Mouse (Mus musculus) heart, adult 2 months (tissue): ENCODE measurements at regions not wholly inside any gene's neighbourhood (a gene's known extent, or its start where the extent isn't known, plus 50 kb on each side); places are given as distances from the start of the nearest gene placed in this dataset.
A peak's percentile ranks its signal among the peaks of the same experiment; 100 is the strongest.

Source experiments
- DNase-seq, 2 experiments: peaks; one replicate each; pipeline ENCODE4 v3.0.0; 2021
- H3K27ac ChIP-seq: fragments of 200-600 bp; 2 replicates; pipeline ENCODE4 v1.8.1; 2022
- H3K27me3 ChIP-seq: fragments of 200-500 bp; 2 replicates; pipeline ENCODE4 v1.6.1; 2012; ENCODE audit warnings: mild to moderate bottlenecking, low read length, inconsistent platforms, mixed read lengths; ENCODE audit not compliant: control insufficient read depth, insufficient read depth
- H3K36me3 ChIP-seq: fragments of 200-500 bp; 2 replicates; pipeline ENCODE4 v1.6.1; 2012; ENCODE audit warnings: low read length, inconsistent platforms; ENCODE audit not compliant: control insufficient read depth, insufficient read depth
- H3K4me1 ChIP-seq: fragments of 200-500 bp; 2 replicates; pipeline ENCODE4 v1.6.1; 2011; ENCODE audit warnings: low read length; ENCODE audit not compliant: control insufficient read depth, insufficient read depth
- H3K4me3 ChIP-seq: fragments of 200-600 bp; 2 replicates; pipeline ENCODE4 v1.8.1; 2022
- H3K79me2 ChIP-seq: fragments of 200-500 bp; replicated peaks from 2 replicates; pipeline ENCODE4 v1.6.1; 2012; ENCODE audit warnings: mild to moderate bottlenecking, inconsistent platforms, low read length, moderate library complexity, mixed read lengths; ENCODE audit not compliant: control insufficient read depth, insufficient read depth
- H3K9ac ChIP-seq: fragments of 200-500 bp; 2 replicates; pipeline ENCODE4 v1.6.1; 2012; ENCODE audit warnings: low read depth, mild to moderate bottlenecking, control low read depth, inconsistent platforms, low read length, mixed read lengths
- CTCF ChIP-seq: fragments of 200-600 bp; IDR thresholded peaks from 2 replicates; pipeline ENCODE4 v1.8.1; 2022; ENCODE audit warnings: antibody characterized with exemption, mild to moderate bottlenecking, moderate library complexity
- EP300 ChIP-seq: fragments of 200-500 bp; IDR thresholded peaks from 2 replicates; pipeline ENCODE4 v1.6.1; 2011; ENCODE audit warnings: low read depth, low read length, control low read depth; ENCODE audit not compliant: insufficient read depth
- POLR2A ChIP-seq: fragments of 200-500 bp; IDR thresholded peaks from 2 replicates; pipeline ENCODE4 v1.6.1; 2011; ENCODE audit warnings: mild to moderate bottlenecking, low read depth, low read length, control low read depth; ENCODE audit not compliant: insufficient read depth
- WGBS: fragments of 180-500 bp; shearing (Covaris S2); methylation state at CpG from one replicate; pipeline ENCODE4 v1.1.7; 2018; 5-methylcytosine and 5-hydroxymethylcytosine counted together
- intact Hi-C: fragments of 180-260 bp; cut with DNase I; formaldehyde crosslinking; loops from one replicate; pipeline ENCODE4 v1.15.1; 2025

DNA sequence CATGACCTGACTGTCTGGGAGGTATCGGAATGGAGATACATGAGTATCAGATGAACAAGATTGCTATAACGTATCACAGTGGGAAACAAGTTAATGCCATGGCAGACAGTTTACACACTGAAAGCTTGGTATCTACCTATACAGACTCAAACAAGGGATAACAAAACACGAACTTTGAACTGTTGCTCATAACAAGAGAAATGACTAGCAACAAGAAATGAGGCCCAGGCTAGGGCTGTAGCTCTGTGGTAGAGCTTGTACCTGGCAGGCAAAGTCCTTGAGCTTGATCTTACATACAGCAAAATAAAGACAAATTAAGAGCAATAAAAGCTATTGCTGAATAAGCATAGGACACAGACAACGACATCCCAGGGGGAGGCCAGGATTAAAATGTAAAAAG lies 172.4 kb upstream of the Pln start:
- H3K9ac ChIP-seq = no peak overlapping the region
- H3K36me3 ChIP-seq = no peaks in the 10 kb centered on the region
- H3K27ac ChIP-seq = no peak overlapping the region
- TF ChIP-seq EP300 = no peak
- no peak for TF ChIP-seq POLR2A
- TF ChIP-seq CTCF = no peak
- intact Hi-C loops = no loop called here
- no peaks in the 10 kb centered on the region for H3K79me2 ChIP-seq
- no peak for DNase-seq
- WGBS = 84% methylated on average over 4 of the region's 4 CpGs
- no peaks in the 10 kb centered on the region for H3K27me3 ChIP-seq
- H3K4me3 ChIP-seq = no peak overlapping the region
- H3K4me1 ChIP-seq = no peaks in the 10 kb centered on the region

DNA sequence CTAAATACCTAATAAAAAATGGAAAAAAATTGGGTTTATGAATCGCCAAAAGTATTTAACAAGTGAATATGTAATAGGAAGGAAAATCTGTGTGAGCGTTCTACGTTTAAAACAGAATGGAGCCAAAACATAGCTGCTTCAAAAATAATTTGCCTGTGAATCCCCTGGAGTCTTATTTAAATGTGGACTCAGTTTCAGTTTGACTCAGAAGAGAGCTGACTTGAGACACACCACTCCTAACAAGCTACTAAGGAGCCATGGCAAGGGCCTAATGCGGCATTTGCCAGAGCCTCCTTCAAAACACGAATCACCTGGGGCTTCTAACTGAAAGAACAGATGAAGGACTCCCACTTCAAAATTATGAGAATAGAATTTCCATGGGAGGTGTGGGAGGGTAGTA lies 169.7 kb upstream of the Pln start:
- H3K9ac ChIP-seq = no peak overlapping the region
- H3K4me1 ChIP-seq = no peaks in the 10 kb centered on the region
- no peak for TF ChIP-seq EP300
- no peak for TF ChIP-seq POLR2A
- 88% methylated on average over 5 of the region's 5 CpGs for WGBS
- intact Hi-C loops = no loop called here
- no peak overlapping the region for H3K4me3 ChIP-seq
- no peaks in the 10 kb centered on the region for H3K27me3 ChIP-seq
- no peak for DNase-seq
- H3K36me3 ChIP-seq = no peaks in the 10 kb centered on the region
- H3K79me2 ChIP-seq = no peaks in the 10 kb centered on the region
- H3K27ac ChIP-seq = no peak overlapping the region

GRCm38 (mm10) chr10:53174038-53174564 lies 163.4 kb upstream of the Pln start:
- H3K27ac ChIP-seq = peak overlapping the region; percentile 15; the same call in 1 of the 2 replicates
- WGBS = 73% methylated on average over 3 of the region's 3 CpGs

GRCm38 (mm10) chr10:53175946-53176345 lies 161.5 kb upstream of the Pln start:
- WGBS = 46% methylated on average over 2 of the region's 2 CpGs
- Histone ChIP-seq H3K27ac (peak overlapping the region; percentile 76), H3K4me3 (no peak overlapping the region), H3K79me2 (no peaks in the 10 kb centered on the region), H3K36me3 (peaks cover 8% of the 10 kb centered on the region; the same call in 1 of the 2 replicates), H3K4me1 (peaks cover 1% of the 10 kb centered on the region), H3K27me3 (no peaks in the 10 kb centered on the region), H3K9ac (no peak overlapping the region)
- TF ChIP-seq POLR2A (peak; percentile 26; the same call in 1 of the 2 replicates), CTCF (no peak), EP300 (peak; percentile 98)
- DNase-seq = peak in 1 of 2 experiments; percentile 58
- intact Hi-C loops = loop anchor here (2.0 to 5.0 kb wide), 2 partner anchors 131 to 157 kb away; no protein-coding TSS in a partner anchor

More at GRCm38 (mm10) chr10:53174038-53174564, 163.4 kb upstream of the Pln start:
- Histone ChIP-seq H3K4me3 (no peak overlapping the region), H3K27me3 (no peaks in the 10 kb centered on the region), H3K9ac (no peak overlapping the region), H3K79me2 (no peaks in the 10 kb centered on the region), H3K36me3 (peaks cover 4% of the 10 kb centered on the region; the same call in 1 of the 2 replicates), H3K4me1 (peaks cover 1% of the 10 kb centered on the region; the same call in 1 of the 2 replicates)
- DNase-seq = no peak
- intact Hi-C loops = no loop called here
- TF ChIP-seq EP300 (no peak), POLR2A (no peak), CTCF (no peak)

DNA sequence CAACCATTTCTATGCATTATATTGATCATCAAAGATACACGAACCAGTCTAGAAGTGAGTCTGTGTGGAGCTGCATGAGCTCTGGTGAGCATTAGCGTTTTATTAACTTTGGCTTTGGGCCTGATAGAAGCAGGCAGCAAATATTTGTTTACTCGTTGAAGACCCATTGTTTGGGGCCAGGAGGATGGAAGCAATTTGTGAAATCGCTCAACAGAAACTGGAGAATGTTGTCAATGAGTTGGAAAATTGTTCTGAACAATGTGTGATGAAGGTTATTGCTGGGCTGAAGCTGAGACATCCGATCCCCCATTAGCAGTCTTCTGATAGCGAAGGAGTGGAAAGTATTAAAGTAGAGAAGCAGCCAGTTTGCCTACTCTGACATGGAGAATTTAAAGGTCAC lies 158.9 kb upstream of the Pln start:
- Histone ChIP-seq H3K36me3 (peaks cover 8% of the 10 kb centered on the region; the same call in 1 of the 2 replicates), H3K4me3 (no peak overlapping the region), H3K4me1 (peaks cover 4% of the 10 kb centered on the region), H3K27ac (peak overlapping the region; percentile 90), H3K79me2 (no peaks in the 10 kb centered on the region), H3K9ac (peak overlapping the region; percentile 34; the same call in 1 of the 2 replicates), H3K27me3 (no peaks in the 10 kb centered on the region)
- intact Hi-C loops = loop anchor here (1.0 to 5.0 kb wide), 2 partner anchors 129 to 146 kb away; no protein-coding TSS in a partner anchor
- 46% methylated on average over 6 of the region's 6 CpGs for WGBS
- no peak for TF ChIP-seq POLR2A
- TF ChIP-seq CTCF = no peak
- no peak for DNase-seq

DNA sequence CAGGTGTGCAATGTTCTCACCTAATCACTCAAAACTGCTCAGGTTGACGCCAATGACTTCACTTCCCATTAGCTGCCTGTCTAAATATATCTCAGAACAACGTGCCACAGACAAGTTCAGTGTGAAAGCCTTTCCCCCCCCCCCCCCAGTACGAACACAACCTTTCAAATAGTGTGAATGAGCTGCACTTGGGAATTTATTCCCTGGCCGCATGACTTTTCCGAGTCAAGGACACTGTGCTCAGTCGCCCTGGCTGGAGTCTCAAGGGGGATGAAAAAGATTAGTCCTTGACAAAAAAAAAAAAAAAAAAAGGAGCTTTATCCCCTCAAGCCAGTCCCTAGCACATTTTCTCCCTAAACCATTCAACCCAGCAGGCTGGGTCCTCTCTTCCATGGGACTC lies 158.4 kb upstream of the Pln start:
- no peak overlapping the region for H3K4me3 ChIP-seq
- WGBS = 31% methylated on average over 6 of the region's 6 CpGs
- intact Hi-C loops = loop anchor here (5.0 kb wide), 1 partner anchor 128 kb away; no protein-coding TSS in a partner anchor
- H3K79me2 ChIP-seq = no peaks in the 10 kb centered on the region
- no peak for TF ChIP-seq CTCF
- TF ChIP-seq POLR2A = no peak
- TF ChIP-seq EP300 = 0 out of 2 replicates have a peak, but pooled peaks have one; percentile 29
- H3K9ac ChIP-seq = no peak overlapping the region
- peaks cover 8% of the 10 kb centered on the region; the same call in 1 of the 2 replicates for H3K36me3 ChIP-seq
- DNase-seq = peak in 1 of 2 experiments; percentile 46
- peaks cover 4% of the 10 kb centered on the region for H3K4me1 ChIP-seq
- H3K27ac ChIP-seq = peak overlapping the region; percentile 90
- H3K27me3 ChIP-seq = no peaks in the 10 kb centered on the region
